Mouse (Mus musculus) midbrain, embryonic 13.5 days (tissue): Measurements from ENCODE around the gene Vmn1r111. TPM values are rescaled to one million over a fixed set of nuclear protein-coding genes. Genes with fewer than 3 reads are reported as not detected.
"Not testable (repeated sequence)": the region's sequence is repeated elsewhere in the genome, so short reads cannot be mapped to it uniquely, and the experiment has no call there.

Experiments
- ATAC-seq: fragments of 200-750 bp; cut with Nextera tagmentation; 2 replicates; pipeline ENCODE4 v1.8.0; 2017; ENCODE audit warnings: mild to moderate bottlenecking, moderate TSS enrichment, moderate library complexity
- H3K27ac ChIP-seq: fragments of 300-500 bp; sonication (generic); 2 replicates; pipeline ENCODE4 v1.5.1; 2015; ENCODE audit warnings: inconsistent platforms, mild to moderate bottlenecking, moderate library complexity
- H3K27me3 ChIP-seq: fragments of 300-500 bp; sonication (generic); 2 replicates; pipeline ENCODE4 v1.6.1; 2015; ENCODE audit warnings: mild to moderate bottlenecking, inconsistent platforms
- H3K36me3 ChIP-seq: fragments of 300-500 bp; sonication (generic); 2 replicates; pipeline ENCODE4 v1.6.1; 2015; ENCODE audit warnings: mild to moderate bottlenecking, inconsistent platforms
- H3K4me1 ChIP-seq: fragments of 300-500 bp; sonication (generic); replicated peaks from 2 replicates; pipeline ENCODE4 v1.6.1; 2015; ENCODE audit warnings: inconsistent platforms
- H3K4me2 ChIP-seq: fragments of 300-500 bp; sonication (generic); replicated peaks from 2 replicates; pipeline ENCODE4 v1.6.1; 2015; ENCODE audit warnings: moderate library complexity, mild to moderate bottlenecking, inconsistent platforms
- H3K4me3 ChIP-seq: fragments of 300-500 bp; sonication (generic); replicated peaks from 2 replicates; pipeline ENCODE4 v1.5.1; 2015; ENCODE audit warnings: mild to moderate bottlenecking, inconsistent platforms
- H3K9ac ChIP-seq: fragments of 300-500 bp; sonication (generic); replicated peaks from 2 replicates; pipeline ENCODE4 v1.6.1; 2015; ENCODE audit warnings: mild to moderate bottlenecking, inconsistent platforms
- H3K9me3 ChIP-seq: fragments of 300-500 bp; sonication (generic); 2 replicates; pipeline ENCODE4 v1.6.1; 2016; ENCODE audit warnings: mild to moderate bottlenecking, inconsistent platforms
- WGBS: fragments of 180-500 bp; shearing (Covaris S2); methylation state at CpG from one replicate; pipeline ENCODE4 v1.1.7; 2015; 5-methylcytosine and 5-hydroxymethylcytosine counted together
- polyA plus RNA-seq: library from polyadenylated mRNA; unstranded; fragments of >200 nt; fragmentation: Nextera tagmentation; extraction: Ambion mirVana; gene quantifications from 2 replicates; pipeline ENCODE4 v1.2.1, GENCODE M21; 2015

Vmn1r111 gene
- polyA plus RNA-seq, result not detected in 2 replicates

GRCm38 (mm10) chr7:20703116-20703515, at the start of gene Vmn1r111:
TSS of gene Vmn1r111 (minus strand) at chr7:20703216.
- H3K4me2 ChIP-seq, ATAC-seq, H3K27me3 ChIP-seq, H3K9me3 ChIP-seq, H3K9ac ChIP-seq, H3K4me3 ChIP-seq, H3K27ac ChIP-seq, H3K36me3 ChIP-seq, H3K4me1 ChIP-seq: not testable (repeated sequence)
- no CpG with 5 or more reads among the region's 2 CpGs for WGBS

DNA sequence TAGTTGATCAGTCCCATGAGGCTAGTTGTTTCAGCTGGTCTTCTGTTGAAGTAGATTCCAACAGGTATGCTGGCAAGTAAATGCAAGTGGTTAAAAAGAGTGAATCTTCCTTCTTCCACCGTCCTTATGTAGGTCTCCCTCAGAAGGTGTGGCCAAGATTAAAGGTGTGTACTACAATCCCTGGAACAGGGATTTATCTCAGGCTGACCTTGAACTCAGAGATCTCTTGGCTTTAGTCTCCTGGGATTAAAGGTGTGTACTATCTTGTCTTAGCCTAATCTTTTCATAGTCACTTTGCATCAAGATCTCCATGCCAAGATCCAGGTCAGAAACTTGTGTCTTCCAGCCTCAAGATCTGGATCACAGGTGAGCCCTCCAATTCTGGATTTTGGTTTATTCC, 27.5 kb upstream of the Vmn1r111 start, which contains the start of gene Gm10668:
Gene Gm10668 (minus strand): TSS at position 101 of the 400 bp plus-strand sequence.
- H3K4me3 ChIP-seq, H3K9ac ChIP-seq, H3K4me2 ChIP-seq, H3K27me3 ChIP-seq, H3K9me3 ChIP-seq, H3K27ac ChIP-seq, H3K4me1 ChIP-seq, ATAC-seq, H3K36me3 ChIP-seq: not testable (repeated sequence)
- no CpG with 5 or more reads among the region's 1 CpGs for WGBS

DNA sequence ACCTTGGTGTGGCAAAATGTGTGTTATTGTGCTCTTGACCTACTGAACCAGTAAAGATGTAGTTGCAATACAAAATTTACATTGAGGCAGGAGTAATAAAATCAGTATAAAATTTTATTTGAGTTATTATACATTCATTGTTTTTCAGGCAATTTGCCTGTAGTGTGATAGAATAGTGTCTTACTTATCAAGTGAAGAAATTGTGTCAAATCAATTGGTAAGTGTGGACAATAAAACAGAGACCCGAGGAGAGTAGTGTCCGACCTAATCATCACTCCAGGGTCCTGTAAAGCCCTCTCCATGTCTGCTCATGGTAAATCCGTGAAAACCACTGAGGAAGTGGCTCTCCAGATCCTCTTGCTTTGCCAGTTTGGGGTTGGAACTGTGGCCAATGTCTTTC, 34.4 kb downstream of the Vmn1r111 start, which contains the start of gene Vmn1r107:
Gene Vmn1r107 (plus strand): TSS at position 301 of the 400 bp plus-strand sequence.
- H3K9me3 ChIP-seq, H3K4me1 ChIP-seq, ATAC-seq, H3K4me2 ChIP-seq, H3K27ac ChIP-seq, H3K4me3 ChIP-seq, H3K9ac ChIP-seq, H3K27me3 ChIP-seq, H3K36me3 ChIP-seq: not testable (repeated sequence)
- WGBS, result no CpG with 5 or more reads among the region's 3 CpGs

Other genes starting within 250 kb of the Vmn1r111 start
- not detected in 2 replicates for gene Gm10670, start 228.3 kb downstream of the Vmn1r111 start, polyA plus RNA-seq
- not detected in 2 replicates for gene Vmn1r103, start 192.7 kb downstream of the Vmn1r111 start, polyA plus RNA-seq
- not detected in 2 replicates for gene Vmn1r104, start 169.4 kb downstream of the Vmn1r111 start, polyA plus RNA-seq
- not detected in 2 replicates for gene Gm5726, start 157.5 kb downstream of the Vmn1r111 start, polyA plus RNA-seq
- not detected in 2 replicates for gene Gm4141, start 127.0 kb downstream of the Vmn1r111 start, polyA plus RNA-seq
- gene Gm4513, start 104.2 kb downstream of the Vmn1r111 start, polyA plus RNA-seq, result not detected in 2 replicates
- gene Vmn1r107, start 34.3 kb downstream of the Vmn1r111 start, polyA plus RNA-seq, result not detected in 2 replicates
- not detected in 2 replicates for gene Gm10668, start 27.4 kb upstream of the Vmn1r111 start, polyA plus RNA-seq
- not detected in 2 replicates for gene Vmn1r112, start 68.0 kb upstream of the Vmn1r111 start, polyA plus RNA-seq
- gene Vmn1r113, start 84.1 kb upstream of the Vmn1r111 start, polyA plus RNA-seq, result not detected in 2 replicates
- not detected in 2 replicates for gene Vmn1r114, start 109.0 kb upstream of the Vmn1r111 start, polyA plus RNA-seq
- not detected in 2 replicates for gene Vmn1r115, start 141.8 kb upstream of the Vmn1r111 start, polyA plus RNA-seq
- not detected in 2 replicates for gene Vmn1r116, start 169.0 kb upstream of the Vmn1r111 start, polyA plus RNA-seq
- not detected in 2 replicates for gene Vmn1r117, start 180.9 kb upstream of the Vmn1r111 start, polyA plus RNA-seq
- not detected in 2 replicates for gene Vmn1r118, start 209.1 kb upstream of the Vmn1r111 start, polyA plus RNA-seq